Mouse (Mus musculus) left cerebral cortex, postnatal 25 days (tissue): Measurements from ENCODE around the gene Crct1. TPM values are rescaled to one million over a fixed set of nuclear protein-coding genes. Genes with fewer than 3 reads are reported as not detected.

Source experiments
- total RNA-seq, 2 experiments: library from RNA; stranded (reverse); gene quantifications; 2 replicates each; pipeline ENCODE4 v1.2.3; 2021

Gene Crct1
- total RNA-seq, 2 experiments from 2014 or later = 0.60 TPM; not detected in 1

Other genes with a start within 250 kb of the Crct1 start
- not detected for gene Lce1i, start 236.8 kb downstream of the Crct1 start, total RNA-seq
- not detected for gene Lce1j, start 225.2 kb downstream of the Crct1 start, total RNA-seq
- not detected for gene Lce1k, start 207.8 kb downstream of the Crct1 start, total RNA-seq
- not detected for gene Kprp, start 188.4 kb downstream of the Crct1 start, total RNA-seq
- not detected for gene Lce1l, start 164.4 kb downstream of the Crct1 start, total RNA-seq
- gene 2310050C09Rik, start 145.5 kb downstream of the Crct1 start, total RNA-seq = not detected
- not detected for gene Lce3a, start 89.5 kb downstream of the Crct1 start, total RNA-seq
- gene Lce3b, start 82.7 kb downstream of the Crct1 start, total RNA-seq = not detected
- not detected for gene Lce3c, start 71.2 kb downstream of the Crct1 start, total RNA-seq
- not detected for gene Lce3d, start 58.3 kb downstream of the Crct1 start, total RNA-seq
- not detected for gene Lce3e, start 48.6 kb downstream of the Crct1 start, total RNA-seq
- not detected for gene Lce3f, start 23.5 kb downstream of the Crct1 start, total RNA-seq
- gene Lce1m, start 3.4 kb upstream of the Crct1 start, total RNA-seq = not detected
- gene Gm4858, start 53.1 kb upstream of the Crct1 start, total RNA-seq = not detected
- not detected for gene Crnn, start 129.1 kb upstream of the Crct1 start, total RNA-seq
- gene Flg2, start 181.6 kb upstream of the Crct1 start, total RNA-seq = not detected